Mouse (Mus musculus) lung, postnatal 36 days (tissue): ENCODE data around the gene Cblb.

Experiments used
- DNase-seq: peaks from one replicate; pipeline ENCODE4 v3.0.0; 2022; ENCODE audit warnings: mixed read lengths

The Cblb gene

DNA sequence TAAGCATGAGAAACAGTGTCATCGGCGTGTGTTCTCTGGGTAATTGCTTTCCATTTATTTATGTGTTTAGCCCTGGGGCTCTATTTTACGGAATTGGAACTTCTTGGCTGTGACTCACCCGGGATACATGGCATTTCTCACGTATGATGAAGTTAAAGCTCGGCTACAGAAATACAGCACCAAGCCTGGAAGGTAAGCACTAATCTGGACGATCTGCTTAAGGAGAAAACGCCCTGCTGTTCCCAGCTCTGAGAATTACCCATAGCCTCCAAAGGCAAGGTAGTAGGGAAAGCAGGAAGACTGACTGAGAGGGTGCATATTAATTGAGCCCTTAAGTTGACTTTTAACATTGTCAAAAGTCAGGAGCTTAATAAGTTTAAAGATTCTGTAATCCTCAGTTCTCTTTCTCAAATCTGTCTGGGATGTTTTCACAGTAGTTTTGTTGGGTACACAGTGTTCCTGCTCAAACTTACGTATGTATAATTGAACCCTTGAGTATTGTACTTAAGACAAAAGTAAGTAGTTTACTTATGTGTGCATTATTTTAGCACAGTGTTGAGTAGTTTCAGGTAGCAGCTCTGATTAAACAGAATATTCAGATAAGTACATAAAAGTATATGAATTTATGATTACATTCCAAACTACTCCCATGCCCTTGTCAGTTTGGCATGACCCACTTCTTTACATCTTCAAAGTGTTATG lies 104.8 kb downstream of the Cblb start:
- no peak for DNase-seq

GRCm38 (mm10) chr16:52143101-52143500 lies 112.1 kb downstream of the Cblb start:
- DNase-seq, result no peak

DNA sequence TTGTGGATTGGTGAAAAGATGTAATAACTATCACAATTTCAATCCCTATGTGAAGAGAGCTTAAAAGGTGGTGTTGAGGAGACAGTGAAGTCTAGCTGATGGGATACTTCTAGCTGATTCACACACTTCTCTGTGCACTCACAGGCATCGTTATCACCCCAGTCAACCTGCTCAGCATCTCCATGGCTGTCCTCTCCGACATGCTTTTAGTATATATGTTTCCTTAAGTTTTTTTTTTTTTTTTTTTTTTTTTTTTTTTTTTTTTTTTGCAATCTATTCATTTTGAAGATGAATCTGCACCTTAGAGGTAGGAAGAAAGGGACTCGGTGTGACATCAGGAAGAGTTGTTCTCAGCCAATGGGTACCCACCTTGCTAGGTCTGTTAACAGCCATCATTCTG lies 112.8 kb downstream of the Cblb start:
- no peak for DNase-seq

- no peak for DNase-seq
Observed at GRCm38 (mm10) chr16:52144792-52145191, 113.8 kb downstream of the Cblb start.

GRCm38 (mm10) chr16:52145552-52145951 lies 114.5 kb downstream of the Cblb start:
- DNase-seq, result no peak

DNA sequence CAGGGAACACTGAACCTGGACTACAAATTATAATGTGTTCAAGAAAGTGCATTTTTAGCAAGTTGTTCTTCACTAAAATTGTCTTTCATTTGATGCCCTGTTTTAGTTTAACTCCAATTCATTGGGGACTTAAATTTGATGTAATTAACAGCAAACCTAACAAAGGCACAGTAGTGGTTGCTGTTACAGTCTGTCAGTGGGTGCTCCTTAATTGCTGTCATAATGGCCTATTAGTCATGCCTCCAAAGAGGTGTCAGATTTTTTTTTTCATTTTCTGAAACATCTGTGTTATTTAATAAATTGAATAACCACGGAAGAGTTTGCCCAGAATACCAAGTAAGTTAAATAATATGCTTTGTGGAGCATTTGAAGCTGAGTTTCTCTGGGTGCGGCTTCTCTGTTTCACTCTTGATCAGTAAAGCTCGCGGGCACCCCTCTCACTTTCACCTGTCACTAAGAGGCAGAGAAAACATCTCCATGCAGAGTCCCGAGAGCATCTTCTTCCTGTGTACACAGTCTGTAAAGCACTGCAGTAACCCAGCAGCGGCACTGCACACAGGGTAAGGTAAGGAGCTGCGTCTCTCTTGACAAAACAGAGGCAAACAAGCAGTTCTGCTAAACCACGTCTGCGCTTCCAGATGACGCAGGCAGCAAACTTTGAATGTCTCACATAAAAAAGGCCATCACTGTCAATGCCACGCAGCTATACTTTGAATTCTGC lies 116.1 kb downstream of the Cblb start:
- DNase-seq, result peak; percentile 32

GRCm38 (mm10) chr16:52148041-52148440 lies 117.0 kb downstream of the Cblb start:
- DNase-seq, result no peak

DNA sequence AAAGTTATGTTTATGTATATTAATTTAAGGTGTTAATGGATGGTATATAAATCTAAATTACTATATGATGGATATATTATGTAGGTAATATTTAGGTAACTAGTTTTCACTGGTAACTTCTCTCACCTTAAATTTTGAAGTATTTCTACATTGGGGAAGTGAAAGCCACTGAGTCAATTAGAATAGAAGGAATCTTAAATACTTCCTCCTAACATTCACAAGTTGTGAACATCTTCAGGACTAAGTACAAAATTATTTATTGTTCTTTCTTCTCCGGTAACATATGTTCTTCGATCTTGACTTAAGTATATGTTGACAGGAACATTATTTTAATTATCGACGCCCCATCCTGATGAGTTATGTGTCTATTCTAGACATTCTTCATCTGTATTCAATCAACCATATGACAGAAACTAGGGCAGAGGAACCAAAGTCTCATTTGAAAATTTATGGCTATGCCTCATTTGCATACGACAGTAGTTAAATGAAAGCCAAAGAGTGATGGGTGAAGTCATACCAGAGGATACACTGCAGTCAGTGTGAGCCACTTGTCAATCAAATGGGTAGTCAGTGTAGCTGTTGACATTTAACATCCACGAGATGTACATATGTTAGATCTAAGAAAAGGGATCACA lies 118.2 kb downstream of the Cblb start:
- no peak for DNase-seq

DNA sequence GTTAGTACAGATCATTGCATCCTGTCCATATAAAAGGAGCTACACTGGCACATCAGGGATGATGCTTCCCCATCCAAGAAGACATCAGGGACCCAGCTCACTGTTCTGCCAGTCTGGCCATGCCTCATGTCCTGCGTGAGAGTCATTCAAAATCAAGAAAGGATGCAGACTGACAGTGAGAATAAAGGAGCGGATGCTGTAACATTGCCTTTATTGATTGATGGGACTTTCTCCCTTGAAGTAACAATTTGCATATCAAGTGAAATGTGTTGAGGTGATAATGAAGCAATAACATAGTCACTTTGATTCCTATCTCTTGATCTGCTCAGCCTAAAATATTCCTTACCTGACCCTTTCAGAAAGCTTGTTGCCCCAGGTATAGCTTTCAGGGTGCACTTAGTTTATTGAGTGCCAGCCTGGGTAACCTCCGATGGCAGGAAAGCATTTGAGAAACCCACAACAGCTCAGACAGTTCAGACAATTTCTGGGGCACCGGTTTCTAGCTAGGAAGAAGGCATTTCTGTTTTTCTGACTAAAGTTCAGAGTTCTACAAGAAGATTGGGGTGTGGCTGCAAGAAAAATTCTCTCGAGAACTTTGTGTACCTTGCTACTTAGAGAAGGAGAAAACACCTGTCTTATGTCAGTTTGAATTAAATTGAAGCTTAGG lies 124.1 kb downstream of the Cblb start:
- no peak for DNase-seq

- no peak for DNase-seq
Observed at GRCm38 (mm10) chr16:52159958-52160504, 129.0 kb downstream of the Cblb start.

DNA sequence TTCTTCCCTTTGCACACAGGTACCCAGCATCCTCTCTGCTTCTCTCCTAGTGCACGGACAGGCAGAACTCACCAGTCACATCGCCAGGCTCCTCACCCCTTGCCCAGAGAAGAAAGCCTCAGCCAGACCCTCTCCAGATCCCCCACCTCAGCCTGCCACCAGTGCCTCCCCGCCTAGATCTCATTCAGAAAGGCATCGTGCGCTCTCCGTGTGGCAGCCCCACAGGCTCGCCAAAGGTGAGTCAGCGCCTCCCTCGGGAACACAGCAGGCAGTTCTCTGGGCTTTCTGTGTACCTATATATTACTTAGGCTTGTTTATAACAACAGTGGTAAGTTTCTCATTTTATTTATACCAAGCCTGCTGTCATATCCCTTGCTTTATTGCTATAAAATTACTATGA lies 133.2 kb downstream of the Cblb start:
- no peak for DNase-seq

GRCm38 (mm10) chr16:52173253-52173652 lies 142.2 kb downstream of the Cblb start:
- DNase-seq, result no peak

DNA sequence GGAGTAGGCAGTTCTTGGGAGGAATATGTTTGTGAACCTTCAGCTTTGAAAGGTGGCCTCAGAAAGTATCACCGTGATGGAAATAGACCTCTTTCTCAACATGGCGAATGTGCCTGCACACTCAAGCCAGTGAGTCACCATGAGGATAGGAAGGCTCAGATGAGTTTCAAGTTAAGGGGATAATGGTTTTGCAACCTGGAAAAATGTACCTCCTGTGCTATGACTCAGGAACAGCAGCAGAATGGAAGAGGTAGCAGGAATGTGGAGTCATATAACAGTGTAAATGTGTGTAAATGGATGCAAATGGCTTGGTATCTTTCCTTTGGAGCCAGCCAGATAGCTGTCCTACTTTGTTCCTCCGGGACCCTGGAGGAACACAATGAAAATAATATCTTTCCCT lies 148.8 kb downstream of the Cblb start:
- no peak for DNase-seq

DNA sequence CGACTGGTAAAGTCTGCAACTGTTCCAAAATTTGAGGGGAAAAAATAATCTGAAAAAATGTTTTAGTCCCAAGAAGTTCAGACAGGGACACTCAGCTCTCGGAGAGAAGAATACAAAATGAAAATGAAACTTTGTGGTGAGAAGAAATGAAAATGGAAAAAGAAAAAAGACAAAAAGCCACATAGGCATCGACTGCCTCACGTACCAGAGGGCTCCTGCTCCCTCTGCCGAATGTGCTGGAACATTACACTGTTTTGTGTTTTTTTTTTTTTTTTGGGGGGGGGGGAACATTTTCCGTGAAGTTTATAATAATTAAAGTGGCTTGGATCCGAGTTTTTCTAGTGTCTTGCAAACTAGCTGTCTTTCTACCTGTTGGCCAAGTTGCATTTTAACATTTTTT lies 151.0 kb downstream of the Cblb start:
- no peak for DNase-seq

- DNase-seq, result no peak
Observed at GRCm38 (mm10) chr16:52184350-52184749, 153.3 kb downstream of the Cblb start.

GRCm38 (mm10) chr16:52186731-52187130 lies 155.7 kb downstream of the Cblb start:
- peak; percentile 87 for DNase-seq

DNA sequence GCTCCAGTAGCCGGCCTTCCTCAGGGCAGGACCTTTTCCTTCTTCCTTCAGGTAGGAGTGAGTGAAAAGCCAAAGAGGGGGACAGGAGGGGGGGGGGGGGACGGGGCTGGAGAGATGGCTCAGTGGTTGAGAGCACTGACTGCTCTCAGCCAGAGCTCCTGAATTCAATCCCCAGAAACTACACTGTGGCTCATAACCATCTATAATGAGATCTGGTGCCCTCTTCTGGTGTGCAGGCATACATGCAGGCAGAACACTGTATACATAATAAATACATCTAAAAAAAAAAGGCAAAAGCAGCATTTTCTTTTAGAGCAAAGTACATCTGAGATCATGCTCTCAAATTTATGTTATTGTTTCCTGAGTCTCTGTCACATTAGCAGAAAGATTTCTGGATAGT lies 158.1 kb downstream of the Cblb start:
- DNase-seq, result no peak

DNA sequence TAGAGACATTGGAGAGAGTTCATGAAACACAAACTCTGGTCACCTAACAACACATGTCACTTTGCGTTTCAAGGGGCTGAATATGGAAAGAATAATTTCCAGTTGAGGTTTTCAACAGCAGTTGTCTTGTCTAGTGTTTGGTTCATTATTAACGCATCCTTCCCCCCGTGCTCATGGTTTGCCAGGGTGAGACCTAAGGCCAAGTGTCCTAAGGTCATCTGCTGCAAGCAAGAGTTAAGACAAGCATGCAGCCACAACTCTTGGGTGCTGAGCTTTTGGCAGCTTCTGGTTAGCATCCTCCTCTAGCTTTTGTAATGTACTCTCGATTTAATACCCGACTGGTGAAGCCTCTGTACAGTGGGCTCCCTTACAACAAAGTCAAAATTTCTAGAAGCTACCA lies 159.7 kb downstream of the Cblb start:
- DNase-seq, result no peak

- DNase-seq, result no peak
Observed at GRCm38 (mm10) chr16:52194040-52194439, 163.0 kb downstream of the Cblb start.

DNA sequence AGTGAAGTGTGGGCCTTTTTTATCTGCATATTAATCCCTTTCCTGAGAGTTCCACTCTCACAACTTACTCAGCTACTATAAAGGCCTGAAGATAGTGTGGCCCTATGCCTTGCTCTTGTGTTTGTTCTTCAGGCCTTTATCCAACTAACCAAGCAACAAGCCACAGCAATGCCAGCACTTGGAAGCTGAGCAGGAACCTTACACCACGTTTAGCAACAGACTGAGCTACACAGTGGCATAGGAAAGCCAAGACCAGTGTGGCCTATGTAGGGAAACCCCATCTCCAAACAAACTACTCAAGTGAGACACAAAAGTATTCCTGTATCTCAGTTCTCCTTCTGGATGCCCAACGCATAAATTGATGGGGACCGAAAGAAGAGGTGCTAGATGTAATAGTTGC lies 163.8 kb downstream of the Cblb start:
- no peak for DNase-seq

- peak; percentile 8 for DNase-seq
Observed at GRCm38 (mm10) chr16:52200107-52200506, 169.1 kb downstream of the Cblb start.

DNA sequence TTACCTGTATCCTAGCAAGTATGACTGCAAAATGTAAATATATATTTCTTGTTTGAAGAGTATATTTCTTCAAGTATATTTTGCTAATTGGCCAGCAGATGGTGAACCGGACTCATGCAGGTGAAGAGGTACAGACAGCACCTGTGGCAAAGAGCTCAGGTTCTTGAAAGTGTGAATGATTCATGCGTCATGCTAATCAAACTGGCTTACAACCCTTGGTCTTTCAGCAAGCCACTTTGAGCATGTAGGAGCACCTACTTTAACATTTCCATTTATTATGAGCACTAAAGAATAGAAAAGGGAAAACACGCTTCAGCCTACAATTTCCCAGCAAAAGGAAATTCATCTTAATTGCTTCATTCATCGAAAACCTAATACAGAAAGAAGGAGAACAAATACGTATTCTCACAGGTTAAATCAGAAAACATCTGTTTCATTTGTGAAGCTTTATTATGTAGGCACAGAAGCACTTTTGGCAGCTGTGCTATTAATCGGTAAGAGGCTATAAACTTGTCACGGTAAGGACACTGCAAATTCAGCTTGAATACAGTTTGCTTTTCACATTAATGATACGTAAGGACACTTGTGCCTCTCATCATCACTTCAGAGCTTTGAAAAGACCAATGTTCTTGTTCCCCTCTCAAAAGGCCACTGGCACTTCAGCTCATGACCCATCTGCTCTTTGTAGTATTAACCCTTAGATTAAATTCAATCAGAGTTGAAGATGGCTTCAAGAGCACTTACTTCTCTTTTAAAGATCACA lies 180.0 kb downstream of the Cblb start:
- DNase-seq, result peak; percentile 10

DNA sequence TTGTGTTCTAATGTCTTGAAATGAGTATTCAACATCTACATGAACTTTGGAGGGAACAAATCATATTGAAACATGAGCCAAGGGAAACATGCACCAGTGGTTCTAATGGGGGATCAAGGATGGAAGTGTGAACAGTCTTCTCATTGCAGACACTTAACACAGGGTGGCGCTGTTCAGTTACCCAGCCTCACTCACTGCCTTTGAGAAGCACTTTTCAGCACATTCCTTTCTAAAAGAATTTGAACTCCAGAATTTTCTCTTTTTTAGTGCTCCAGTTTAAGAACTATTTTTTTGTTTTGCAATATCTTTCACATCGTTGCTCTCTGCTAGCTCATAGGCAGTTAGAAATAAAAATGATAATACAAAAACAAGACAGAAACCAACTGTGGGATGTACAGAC lies 188.0 kb downstream of the Cblb start:
- peak; percentile 59 for DNase-seq
